Mouse (Mus musculus) spleen, postnatal 10 days (tissue): ENCODE measurements at regions not wholly inside any gene's neighbourhood (a gene's known extent, or its start where the extent isn't known, plus 50 kb on each side); places are given as distances from the start of the nearest gene placed in this dataset.

Experiments used
- DNase-seq, 2 experiments: peaks; one replicate each; pipeline ENCODE4 v3.0.0; 2021 to 2022; ENCODE audit warnings: low spot score in 2 of 2

- no peak for DNase-seq
Measured at GRCm38 (mm10) chr17:65193341-65193740, 347.2 kb downstream of the Tmem232 start.

- DNase-seq, result no peak
Measured at GRCm38 (mm10) chr17:65192432-65193059, 348.0 kb downstream of the Tmem232 start.

- DNase-seq, result no peak
Measured at GRCm38 (mm10) chr17:65190839-65191591, 349.6 kb downstream of the Tmem232 start.

- no peak for DNase-seq
Measured at GRCm38 (mm10) chr17:65181164-65181563, 345.3 kb upstream of the 4930583I09Rik start.

GRCm38 (mm10) chr17:65175770-65176169, 339.9 kb upstream of the 4930583I09Rik start:
- no peak for DNase-seq

- no peak for DNase-seq
Measured at GRCm38 (mm10) chr17:65174114-65174513, 338.2 kb upstream of the 4930583I09Rik start.

GRCm38 (mm10) chr17:65173236-65173635, 337.4 kb upstream of the 4930583I09Rik start:
- no peak for DNase-seq

- no peak for DNase-seq
Measured at GRCm38 (mm10) chr17:65170691-65171090, 334.8 kb upstream of the 4930583I09Rik start.

- no peak for DNase-seq
Measured at GRCm38 (mm10) chr17:65169981-65170617, 334.2 kb upstream of the 4930583I09Rik start.

- DNase-seq, result no peak
Measured at GRCm38 (mm10) chr17:65146376-65146775, 310.5 kb upstream of the 4930583I09Rik start.

- no peak for DNase-seq
Measured at GRCm38 (mm10) chr17:65114651-65115050, 278.8 kb upstream of the 4930583I09Rik start.

GRCm38 (mm10) chr17:65113121-65113520, 277.2 kb upstream of the 4930583I09Rik start:
- DNase-seq, result no peak

- no peak for DNase-seq
Measured at GRCm38 (mm10) chr17:65105622-65106021, 269.8 kb upstream of the 4930583I09Rik start.

- DNase-seq, result no peak
Measured at GRCm38 (mm10) chr17:65101157-65101556, 265.3 kb upstream of the 4930583I09Rik start.

GRCm38 (mm10) chr17:65082249-65082648, 246.4 kb upstream of the 4930583I09Rik start:
- DNase-seq, result no peak

- no peak for DNase-seq
Measured at GRCm38 (mm10) chr17:65081779-65082086, 245.9 kb upstream of the 4930583I09Rik start.

GRCm38 (mm10) chr17:65081072-65081778, 245.4 kb upstream of the 4930583I09Rik start:
- no peak for DNase-seq

GRCm38 (mm10) chr17:65074878-65075277, 239.0 kb upstream of the 4930583I09Rik start:
- no peak for DNase-seq

- no peak for DNase-seq
Measured at GRCm38 (mm10) chr17:65071114-65071513, 235.2 kb upstream of the 4930583I09Rik start.

GRCm38 (mm10) chr17:65066135-65066534, 230.3 kb upstream of the 4930583I09Rik start:
- no peak for DNase-seq

- DNase-seq, result no peak
Measured at GRCm38 (mm10) chr17:65056059-65056458, 220.2 kb upstream of the 4930583I09Rik start.

- DNase-seq, result no peak
Measured at GRCm38 (mm10) chr17:65049860-65050482, 214.1 kb upstream of the 4930583I09Rik start.
